Mouse (Mus musculus) olfactory bulb, adult 2 months (tissue): ENCODE measurements at regions not wholly inside any gene's neighbourhood (a gene's known extent, or its start where the extent isn't known, plus 50 kb on each side); places are given as distances from the start of the nearest gene placed in this dataset.

Experiments
- H3K27ac ChIP-seq: fragments of 200-500 bp; 2 replicates; pipeline ENCODE4 v1.5.1; 2012; ENCODE audit warnings: low read depth, low read length; ENCODE audit not compliant: insufficient read depth
- H3K4me1 ChIP-seq: fragments of 200-500 bp; 2 replicates; pipeline ENCODE4 v1.6.1; 2012; ENCODE audit warnings: low read length; ENCODE audit not compliant: control insufficient read depth, insufficient read depth
- H3K4me3 ChIP-seq: fragments of 200-500 bp; 2 replicates; pipeline ENCODE4 v1.5.1; 2012; ENCODE audit warnings: mild to moderate bottlenecking, low read depth, low read length, moderate library complexity; ENCODE audit not compliant: insufficient read depth
- CTCF ChIP-seq: fragments of 200-500 bp; IDR thresholded peaks from 2 replicates; pipeline ENCODE4 v1.5.1; 2012; ENCODE audit warnings: low read depth, mild to moderate bottlenecking, low read length, moderate library complexity; ENCODE audit not compliant: insufficient read depth
- POLR2A ChIP-seq: fragments of 200-500 bp; IDR thresholded peaks from 2 replicates; pipeline ENCODE4 v1.6.1; 2012; ENCODE audit warnings: mild to moderate bottlenecking, low read depth, low read length, moderate library complexity; ENCODE audit not compliant: insufficient read depth
- WGBS: fragments of 180-500 bp; shearing (Covaris S2); methylation state at CpG from one replicate; pipeline ENCODE4 v1.1.7; 2018; 5-methylcytosine and 5-hydroxymethylcytosine counted together

GRCm38 (mm10) chr11:57913801-57914560 lies 81.4 kb upstream of the Hand1 start:
- Histone ChIP-seq H3K4me3 (no peak overlapping the region), H3K4me1 (no peaks in the 10 kb centered on the region), H3K27ac (no peak overlapping the region)
- 89% methylated on average over 3 of the region's 3 CpGs for WGBS
- no peak for TF ChIP-seq CTCF
- TF ChIP-seq POLR2A: no peak

GRCm38 (mm10) chr11:57913020-57913699 lies 80.5 kb upstream of the Hand1 start:
- Histone ChIP-seq H3K4me1 (no peaks in the 10 kb centered on the region), H3K4me3 (no peak overlapping the region), H3K27ac (no peak overlapping the region)
- 69% methylated on average over 14 of the region's 14 CpGs for WGBS
- TF ChIP-seq POLR2A (no peak), CTCF (no peak)

GRCm38 (mm10) chr11:57911698-57912283 lies 79.2 kb upstream of the Hand1 start:
- H3K4me3 ChIP-seq: no peak overlapping the region
- TF ChIP-seq CTCF (no peak), POLR2A (no peak)
- WGBS: 56% methylated on average over 10 of the region's 10 CpGs
- no peaks in the 10 kb centered on the region for H3K4me1 ChIP-seq
- no peak overlapping the region for H3K27ac ChIP-seq

GRCm38 (mm10) chr11:57904216-57904615 lies 71.6 kb upstream of the Hand1 start:
- Histone ChIP-seq H3K27ac (no peak overlapping the region), H3K4me3 (no peak overlapping the region), H3K4me1 (no peaks in the 10 kb centered on the region)
- TF ChIP-seq CTCF (no peak), POLR2A (no peak)
- 77% methylated on average over 9 of the region's 9 CpGs for WGBS

GRCm38 (mm10) chr11:57899335-57899734 lies 66.7 kb upstream of the Hand1 start:
- Histone ChIP-seq H3K4me1 (no peaks in the 10 kb centered on the region), H3K27ac (no peak overlapping the region), H3K4me3 (no peak overlapping the region)
- TF ChIP-seq CTCF (no peak), POLR2A (no peak)
- WGBS: 74% methylated on average over 4 of the region's 4 CpGs

GRCm38 (mm10) chr11:57895497-57895896 lies 62.9 kb upstream of the Hand1 start:
- TF ChIP-seq CTCF (no peak), POLR2A (no peak)
- WGBS: 46% methylated on average over 1 of the region's 1 CpGs
- Histone ChIP-seq H3K4me3 (no peak overlapping the region), H3K4me1 (no peaks in the 10 kb centered on the region), H3K27ac (no peak overlapping the region)

- 84% methylated on average over 15 of the region's 15 CpGs for WGBS
- Histone ChIP-seq H3K27ac (no peak overlapping the region), H3K4me3 (no peak overlapping the region), H3K4me1 (no peaks in the 10 kb centered on the region)
- TF ChIP-seq CTCF (no peak), POLR2A (no peak)
These were observed 50.4 kb upstream of the Hand1 start for GRCm38 (mm10) chr11:57882736-57883635.
